In genomic region chr4:88083781-88084180, GRCm38 (mm10) we compare ENCODE assay signal across 22 mouse cellular contexts. TPM values are rescaled to one million over a fixed set of nuclear protein-coding genes. Genes with fewer than 3 reads are reported as not detected.
DNase-seq lines count a peak whose midpoint lies in the region; ATAC-seq lines count a peak whose summit lies in the region.
"Had no signal": no experiment of that assay in that cellular context is flagged by ENCODE, and none has a peak within 500 bp of the region (broad histone marks: within the 10 kb centered on the region; RNA-seq: fewer than 3 reads in every experiment).

No protein-coding gene starts in this region.

- ATAC-seq in embryonic facial prominence, embryonic 11.5 days (replicated peaks; ENCODE audit: insufficient number of reproducible peaks, low FRiP score, low TSS enrichment, low read depth), result no peak
- ATAC-seq in limb, embryonic 15.5 days (ENCODE audit: insufficient number of reproducible peaks, low FRiP score, low TSS enrichment, low read depth), result no peak
- ATAC-seq in hindbrain, embryonic 14.5 days (ENCODE audit: low FRiP score), result no peak
- ATAC-seq: CD4-positive, CD25-positive, alpha-beta regulatory T cell, adult 4 months; forebrain, embryonic 16.5 days; intestine, embryonic 15.5 days had no signal

- no peak overlapping the region for H3K4me2 ChIP-seq in embryonic facial prominence, embryonic 11.5 days (ENCODE audit: low read depth, low read length)
- no peak overlapping the region for H3K4me2 ChIP-seq in limb, embryonic 15.5 days
- no peak overlapping the region for H3K4me2 ChIP-seq in hindbrain, embryonic 14.5 days (replicated peaks)
- H3K4me2 ChIP-seq: embryonic facial prominence, embryonic 15.5 days; forebrain, embryonic 12.5 days; heart, embryonic 13.5 days; hindbrain, embryonic 12.5 days; intestine, embryonic 15.5 days had no signal

- H3K9ac ChIP-seq in embryonic facial prominence, embryonic 11.5 days (replicated peaks; ENCODE audit: low read length), result no peak overlapping the region
- no peak overlapping the region for H3K9ac ChIP-seq in limb, embryonic 15.5 days
- H3K9ac ChIP-seq in hindbrain, embryonic 14.5 days, result no peak overlapping the region
- H3K9ac ChIP-seq: embryonic facial prominence, embryonic 15.5 days; forebrain, embryonic 12.5 days; heart, embryonic 13.5 days; hindbrain, embryonic 12.5 days; intestine, embryonic 15.5 days had no signal

- DNase-seq in NIH3T3 (ENCODE audit: low read depth), result peak; percentile 62
- DNase-seq in embryonic facial prominence, embryonic 11.5 days (ENCODE audit: low spot score), result peak; percentile 61
- DNase-seq in limb, embryonic 10.5 days (ENCODE audit: low spot score), result no peak
- no peak for DNase-seq in cerebellum, adult 8-10 months
- no peak for DNase-seq in spleen, postnatal 4 days (ENCODE audit: low spot score in 2 of 2)
- DNase-seq in hindbrain, embryonic 14.5 days (ENCODE audit: low spot score), result no peak
- DNase-seq: adrenal gland, postnatal 10 days; B cell, adult 2 months; cerebellum, adult 11 months; cerebellum, adult 9-10 months; cerebellum, postnatal 25 days; gastrocnemius, postnatal 36 days; heart, postnatal 36 days had no signal

- H3K4me1 ChIP-seq in embryonic facial prominence, embryonic 11.5 days (ENCODE audit: control insufficient read depth, insufficient read depth, low read length), result no peaks in the 10 kb centered on the region
- H3K4me1 ChIP-seq in limb, embryonic 10.5 days, result peaks cover 12% of the 10 kb centered on the region
- peaks cover 8% of the 10 kb centered on the region; the same call in 1 of the 2 replicates for H3K4me1 ChIP-seq in limb, embryonic 15.5 days
- no peaks in the 10 kb centered on the region for H3K4me1 ChIP-seq in hindbrain, embryonic 14.5 days (replicated peaks; ENCODE audit: control insufficient read depth, insufficient read depth, low read length)
- H3K4me1 ChIP-seq: forebrain, embryonic 12.5 days; heart, embryonic 13.5 days; hindbrain, embryonic 12.5 days; intestine, embryonic 15.5 days had no signal

- WGBS in embryonic facial prominence, embryonic 11.5 days, result 40% methylated on average over 3 of the region's 3 CpGs
- 39% methylated on average over 3 of the region's 3 CpGs for WGBS in limb, embryonic 10.5 days
- 13% methylated on average over 3 of the region's 3 CpGs for WGBS in limb, embryonic 15.5 days
- WGBS in hindbrain, embryonic 14.5 days, result 78% methylated on average over 3 of the region's 3 CpGs

- no peaks in the 10 kb centered on the region for H3K36me3 ChIP-seq in embryonic facial prominence, embryonic 11.5 days (replicated peaks; ENCODE audit: control insufficient read depth, insufficient read depth, low read depth, low read length)
- H3K36me3 ChIP-seq in limb, embryonic 10.5 days, result no peaks in the 10 kb centered on the region
- H3K36me3 ChIP-seq in limb, embryonic 15.5 days, result no peaks in the 10 kb centered on the region
- no peaks in the 10 kb centered on the region for H3K36me3 ChIP-seq in hindbrain, embryonic 14.5 days (replicated peaks; ENCODE audit: control insufficient read depth, insufficient read depth)
- H3K36me3 ChIP-seq: embryonic facial prominence, embryonic 15.5 days; forebrain, embryonic 12.5 days; G1E; heart, embryonic 13.5 days; hindbrain, embryonic 12.5 days; intestine, embryonic 15.5 days had no signal

- H3K27ac ChIP-seq in embryonic facial prominence, embryonic 11.5 days (replicated peaks; ENCODE audit: low read depth, low read length), result no peak overlapping the region
- peak overlapping the region; percentile 50; the same call in 1 of the 2 replicates for H3K27ac ChIP-seq in limb, embryonic 10.5 days
- H3K27ac ChIP-seq in limb, embryonic 15.5 days, result peak overlapping the region; percentile 17; the same call in 1 of the 2 replicates
- no peak overlapping the region for H3K27ac ChIP-seq in hindbrain, embryonic 14.5 days
- H3K27ac ChIP-seq: embryonic facial prominence, embryonic 15.5 days; forebrain, embryonic 12.5 days; heart, embryonic 13.5 days; hindbrain, embryonic 12.5 days; intestine, embryonic 15.5 days had no signal

- H3K27me3 ChIP-seq in embryonic facial prominence, embryonic 11.5 days (ENCODE audit: control insufficient read depth, insufficient read depth, low read length), result no peaks in the 10 kb centered on the region
- no peaks in the 10 kb centered on the region for H3K27me3 ChIP-seq in limb, embryonic 10.5 days (ENCODE audit: low read depth, poor library complexity, severe bottlenecking)
- no peaks in the 10 kb centered on the region for H3K27me3 ChIP-seq in limb, embryonic 15.5 days
- no peaks in the 10 kb centered on the region for H3K27me3 ChIP-seq in hindbrain, embryonic 14.5 days (ENCODE audit: control insufficient read depth, insufficient read depth, low read length)
- H3K27me3 ChIP-seq: embryonic facial prominence, embryonic 15.5 days; forebrain, embryonic 12.5 days; heart, embryonic 13.5 days; hindbrain, embryonic 12.5 days; intestine, embryonic 15.5 days had no signal

- no peak overlapping the region for H3K4me3 ChIP-seq in embryonic facial prominence, embryonic 11.5 days (ENCODE audit: low read depth, low read length)
- no peak overlapping the region for H3K4me3 ChIP-seq in limb, embryonic 10.5 days
- H3K4me3 ChIP-seq in limb, embryonic 15.5 days, result no peak overlapping the region
- H3K4me3 ChIP-seq in hindbrain, embryonic 14.5 days (replicated peaks; ENCODE audit: low read length), result no peak overlapping the region
- H3K4me3 ChIP-seq: embryonic facial prominence, embryonic 15.5 days; forebrain, embryonic 12.5 days; heart, embryonic 13.5 days; hindbrain, embryonic 12.5 days; intestine, embryonic 15.5 days had no signal

- no peaks in the 10 kb centered on the region for H3K9me3 ChIP-seq in embryonic facial prominence, embryonic 11.5 days (replicated peaks; ENCODE audit: control insufficient read depth, low read length)
- no peaks in the 10 kb centered on the region for H3K9me3 ChIP-seq in limb, embryonic 10.5 days (replicated peaks)
- H3K9me3 ChIP-seq in limb, embryonic 15.5 days, result no peaks in the 10 kb centered on the region
- H3K9me3 ChIP-seq in hindbrain, embryonic 14.5 days (ENCODE audit: control insufficient read depth, low read length), result no peaks in the 10 kb centered on the region
- H3K9me3 ChIP-seq: embryonic facial prominence, embryonic 15.5 days; forebrain, embryonic 12.5 days; G1E; heart, embryonic 13.5 days; hindbrain, embryonic 12.5 days; intestine, embryonic 15.5 days had no signal

RNA-seq across cellular contexts. Expression of gene Focad, which starts 10.6 kb away (rescaled TPM):
- 13.9 and 18.0 TPM in 2 replicates for polyA plus RNA-seq in embryonic facial prominence, embryonic 11.5 days (2014; fragmentation: Nextera tagmentation; extraction: Ambion mirVana)
- polyA plus RNA-seq in limb, embryonic 10.5 days (2016; fragmentation: Nextera tagmentation; extraction: Ambion mirVana), result 13.9 and 14.1 TPM in 2 replicates
- 15.4 and 16.7 TPM in 2 replicates for polyA plus RNA-seq in limb, embryonic 15.5 days (2015; fragmentation: Nextera tagmentation; extraction: Ambion mirVana)
- 15.2 and 18.7 TPM in 2 replicates for polyA plus RNA-seq in hindbrain, embryonic 14.5 days (2014; fragmentation: Nextera tagmentation; extraction: Ambion mirVana)

RNA-seq across cellular contexts. Expression of gene Mllt3, which starts 50.6 kb away (rescaled TPM):
- polyA plus RNA-seq in embryonic facial prominence, embryonic 11.5 days (2014; fragmentation: Nextera tagmentation; extraction: Ambion mirVana), result 66.2 and 70.4 TPM in 2 replicates
- polyA plus RNA-seq in limb, embryonic 10.5 days (2016; fragmentation: Nextera tagmentation; extraction: Ambion mirVana), result 46.7 and 49.7 TPM in 2 replicates
- 42.0 and 42.2 TPM in 2 replicates for polyA plus RNA-seq in limb, embryonic 15.5 days (2015; fragmentation: Nextera tagmentation; extraction: Ambion mirVana)
- 68.8 and 72.9 TPM in 2 replicates for polyA plus RNA-seq in hindbrain, embryonic 14.5 days (2014; fragmentation: Nextera tagmentation; extraction: Ambion mirVana)

Comparison
In these comparisons a context has a peak if more than half of its experiments do, and no peak if none do; other contexts are left out.
1. DNase-seq: peak in NIH3T3 (single experiment) and embryonic facial prominence, embryonic 11.5 days (single experiment); none in limb, embryonic 10.5 days (single experiment), cerebellum, adult 8-10 months (single experiment), spleen, postnatal 4 days (0 of 2) and hindbrain, embryonic 14.5 days (single experiment).
2. H3K27ac ChIP-seq: peak in limb, embryonic 10.5 days (single experiment) and limb, embryonic 15.5 days (single experiment); none in embryonic facial prominence, embryonic 11.5 days (single experiment) and hindbrain, embryonic 14.5 days (single experiment).